Mouse (Mus musculus): ENCODE results near the gene Lrrc42. TPM values are rescaled to one million over a fixed set of nuclear protein-coding genes. Genes with fewer than 3 reads are reported as not detected.

The Lrrc42 gene
- total and polyA plus RNA-seq, 3 experiments = 8.6 to 48.9 TPM; not detected in 1

DNA sequence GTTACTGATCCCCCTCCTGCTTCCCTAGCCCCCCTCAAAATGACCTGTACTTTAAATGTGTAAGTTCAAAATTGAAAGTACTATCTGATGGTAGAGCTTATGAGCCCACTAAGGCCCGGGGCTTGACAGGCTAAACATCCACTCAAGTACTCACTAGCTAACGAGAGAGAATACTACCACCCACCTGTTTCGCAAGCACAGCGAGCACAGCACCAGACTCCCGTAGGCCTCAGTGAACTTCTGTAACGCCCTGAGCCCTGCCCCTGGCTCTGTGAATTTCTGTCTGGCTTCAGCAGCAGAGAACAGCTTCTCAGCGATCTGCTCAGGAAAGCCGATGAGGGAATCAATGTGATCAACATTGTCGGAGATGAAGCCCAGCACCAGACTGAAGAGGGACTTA is 6.2 kb downstream of the Lrrc42 start:
- TF ChIP-seq KAT2A (conservative IDR thresholded peaks at IDR 0.05; ENCODE audit: low read depth, low read length) (no peak), POLR2A (IDR thresholded peaks at IDR 0.05; ENCODE audit: control insufficient read depth in 1 of 2, insufficient read depth in 1 of 2, low read depth in 1 of 2, low read length in 2 of 2, poor library complexity in 1 of 2) (no peak), TAL1 (IDR thresholded peaks at IDR 0.05; ENCODE audit: low read length) (no peak), POLR2AphosphoS2 (IDR thresholded peaks at IDR 0.05; ENCODE audit: low read length) (no peak), SMC3 (IDR thresholded peaks at IDR 0.05; ENCODE audit: low read depth, low read length) (no peak), ELF1 (IDR thresholded peaks at IDR 0.05; ENCODE audit: low read depth, low read length) (no peak), EP300 (IDR thresholded peaks at IDR 0.05; ENCODE audit: low read depth in 1 of 2, low read length in 2 of 2) (no peak), MXI1 (IDR thresholded peaks at IDR 0.05; ENCODE audit: low read depth, low read length) (no peak), SIN3A (IDR thresholded peaks at IDR 0.05; ENCODE audit: low read length) (no peak), MAX (IDR thresholded peaks at IDR 0.05; ENCODE audit: low read length) (no peak), CHD2 (IDR thresholded peaks at IDR 0.05; ENCODE audit: low read length) (no peak)
- H3K4me3 ChIP-seq (ENCODE audit: control insufficient read depth in 1 of 2, insufficient read depth in 1 of 2, low read depth in 2 of 2, low read length in 2 of 2) = no peak overlapping the region
- peaks cover 5 to 17% of the 10 kb centered on the region in 2 experiments for H3K4me1 ChIP-seq (ENCODE audit: control insufficient read depth in 1 of 2, insufficient read depth in 2 of 2, low read length in 2 of 2)
- peaks cover 10 to 11% of the 10 kb centered on the region in 2 experiments for H3K36me3 ChIP-seq (ENCODE audit: control insufficient read depth in 1 of 2, insufficient read depth in 2 of 2, low read length in 2 of 2)
- H3K27me3 ChIP-seq (ENCODE audit: control insufficient read depth in 1 of 2, insufficient read depth in 2 of 2, low read length in 2 of 2) = no peaks in the 10 kb centered on the region
- no peak for DNase-seq (ENCODE audit: low read depth, low spot score)
- peaks cover 2% of the 10 kb centered on the region; the same call in 1 of the 2 replicates for H3K79me2 ChIP-seq (ENCODE audit: control insufficient read depth, insufficient read depth, low read length, poor library complexity)
- H3K27ac ChIP-seq (ENCODE audit: control insufficient read depth, low read depth, low read length) = no peak overlapping the region
- H3K9ac ChIP-seq (ENCODE audit: control insufficient read depth, low read depth, low read length, poor library complexity, severe bottlenecking) = no peak overlapping the region
- H3K9me3 ChIP-seq (replicated peaks; ENCODE audit: insufficient read depth, low read length) = no peaks in the 10 kb centered on the region

DNA sequence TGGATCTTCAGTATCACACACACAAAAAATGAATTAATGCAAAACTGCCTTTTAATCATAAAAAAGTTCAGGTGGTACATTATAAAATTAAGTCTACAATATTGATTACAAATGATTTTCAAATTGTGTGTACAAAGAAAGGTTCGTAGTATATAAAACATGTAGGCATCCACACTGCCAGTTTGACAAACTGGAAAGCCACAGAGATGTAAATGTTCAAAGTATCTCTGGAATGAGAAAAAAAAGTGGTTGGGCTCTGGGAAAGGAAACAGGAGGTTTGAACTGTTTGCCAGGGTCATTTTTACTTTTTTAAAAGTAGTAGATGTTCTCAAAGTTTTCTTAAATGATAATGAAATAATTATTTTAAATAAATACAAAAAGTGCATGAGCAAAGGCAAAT is 7.3 kb downstream of the Lrrc42 start:
- no peak for DNase-seq (ENCODE audit: low read depth, low spot score)

DNA sequence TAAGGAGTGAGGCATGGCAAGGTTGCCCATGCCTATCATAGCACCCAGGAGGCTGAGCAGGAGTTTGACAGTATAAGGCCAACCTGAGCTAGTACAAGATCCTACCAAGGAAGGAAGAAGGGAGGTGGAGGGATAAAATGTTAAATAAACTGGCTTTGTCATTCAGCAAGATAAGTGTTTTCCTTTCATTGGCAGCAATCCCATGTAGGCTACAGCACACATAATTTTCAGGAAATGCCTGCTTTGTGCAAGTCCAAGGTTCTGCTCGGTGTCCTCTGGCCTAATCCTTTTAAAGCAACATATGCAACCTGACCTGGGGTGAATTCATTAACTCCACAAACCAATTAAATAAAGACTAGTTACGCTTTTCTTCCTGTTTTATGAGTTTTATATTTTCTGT is 8.0 kb downstream of the Lrrc42 start:
- H3K36me3 ChIP-seq (ENCODE audit: control insufficient read depth in 1 of 2, insufficient read depth in 2 of 2, low read length in 2 of 2) = peaks cover 4 to 12% of the 10 kb centered on the region in 2 experiments
- no peaks in the 10 kb centered on the region for H3K9me3 ChIP-seq (replicated peaks; ENCODE audit: insufficient read depth, low read length)
- H3K4me1 ChIP-seq (ENCODE audit: control insufficient read depth in 1 of 2, insufficient read depth in 2 of 2, low read length in 2 of 2) = peaks cover 0 to 10% of the 10 kb centered on the region in 2 experiments
- TF ChIP-seq CHD1 (IDR thresholded peaks at IDR 0.05; ENCODE audit: low read depth, low read length) (no peak), GABPA (IDR thresholded peaks at IDR 0.05; ENCODE audit: low read depth, low read length) (no peak), E2F4 (IDR thresholded peaks at IDR 0.05; ENCODE audit: borderline replicate concordance, low read depth, low read length) (no peak), KAT2A (conservative IDR thresholded peaks at IDR 0.05; ENCODE audit: low read depth, low read length) (no peak), TBP (IDR thresholded peaks at IDR 0.05; ENCODE audit: low read depth, low read length) (no peak), MAX (IDR thresholded peaks at IDR 0.05; ENCODE audit: low read length) (no peak), CTCF (IDR thresholded peaks at IDR 0.05 in 2 of 3, conservative IDR thresholded peaks at IDR 0.05 in 1 of 3; ENCODE audit: control insufficient read depth in 1 of 3, insufficient read depth in 1 of 3, low read depth in 2 of 3, low read length in 3 of 3, poor library complexity in 1 of 3, severe bottlenecking in 1 of 3) (no peak), NELFE (IDR thresholded peaks at IDR 0.05; ENCODE audit: low read depth, low read length) (no peak), NRF1 (IDR thresholded peaks at IDR 0.05; ENCODE audit: insufficient read depth, low read depth, low read length, poor library complexity, severe bottlenecking) (no peak), RCOR1 (IDR thresholded peaks at IDR 0.05; ENCODE audit: low read depth, low read length) (no peak), JUND (IDR thresholded peaks at IDR 0.05; ENCODE audit: low read depth, low read length) (no peak), MYB (IDR thresholded peaks at IDR 0.05; ENCODE audit: low read depth, low read length) (no peak), MAZ (IDR thresholded peaks at IDR 0.05; ENCODE audit: low read depth, low read length) (no peak), USF1 (IDR thresholded peaks at IDR 0.05; ENCODE audit: low read depth, low read length) (no peak), RAD21 (IDR thresholded peaks at IDR 0.05; ENCODE audit: low read depth, low read length) (no peak)

More for the DNA sequence above, 7.3 kb downstream of the Lrrc42 start:
- Histone ChIP-seq H3K4me3 (ENCODE audit: control insufficient read depth in 1 of 2, insufficient read depth in 1 of 2, low read depth in 2 of 2, low read length in 2 of 2) (no peak overlapping the region), H3K4me1 (ENCODE audit: control insufficient read depth in 1 of 2, insufficient read depth in 2 of 2, low read length in 2 of 2) (peaks cover 2 to 11% of the 10 kb centered on the region in 2 experiments), H3K9me3 (replicated peaks; ENCODE audit: insufficient read depth, low read length) (no peaks in the 10 kb centered on the region), H3K27me3 (ENCODE audit: control insufficient read depth in 1 of 2, insufficient read depth in 2 of 2, low read length in 2 of 2) (no peaks in the 10 kb centered on the region), H3K79me2 (ENCODE audit: control insufficient read depth, insufficient read depth, low read length, poor library complexity) (peaks cover 2% of the 10 kb centered on the region; the same call in 1 of the 2 replicates), H3K9ac (ENCODE audit: control insufficient read depth, low read depth, low read length, poor library complexity, severe bottlenecking) (no peak overlapping the region), H3K27ac (ENCODE audit: control insufficient read depth, low read depth, low read length) (no peak overlapping the region), H3K36me3 (ENCODE audit: control insufficient read depth in 1 of 2, insufficient read depth in 2 of 2, low read length in 2 of 2) (peaks cover 4 to 12% of the 10 kb centered on the region in 2 experiments)
- TF ChIP-seq NRF1 (IDR thresholded peaks at IDR 0.05; ENCODE audit: insufficient read depth, low read depth, low read length, poor library complexity, severe bottlenecking) (no peak), MAX (IDR thresholded peaks at IDR 0.05; ENCODE audit: low read length) (no peak), ETS1 (IDR thresholded peaks at IDR 0.05; ENCODE audit: low read depth, low read length) (no peak), BHLHE40 (IDR thresholded peaks at IDR 0.05; ENCODE audit: borderline replicate concordance, low read depth, low read length) (no peak), ELF1 (IDR thresholded peaks at IDR 0.05; ENCODE audit: low read depth, low read length) (no peak), TAL1 (IDR thresholded peaks at IDR 0.05; ENCODE audit: low read length) (no peak), SIN3A (IDR thresholded peaks at IDR 0.05; ENCODE audit: low read length) (no peak), UBTF (IDR thresholded peaks at IDR 0.05; ENCODE audit: borderline replicate concordance, insufficient read depth, low read depth, low read length) (no peak), USF1 (IDR thresholded peaks at IDR 0.05; ENCODE audit: low read depth, low read length) (no peak), SMC3 (IDR thresholded peaks at IDR 0.05; ENCODE audit: low read depth, low read length) (no peak), ZMIZ1 (IDR thresholded peaks at IDR 0.05; ENCODE audit: low read depth, low read length) (no peak), KAT2A (conservative IDR thresholded peaks at IDR 0.05; ENCODE audit: low read depth, low read length) (no peak)

More for the DNA sequence above, 8.0 kb downstream of the Lrrc42 start:
- Histone ChIP-seq H3K27me3 (ENCODE audit: control insufficient read depth in 1 of 2, insufficient read depth in 2 of 2, low read length in 2 of 2) (no peaks in the 10 kb centered on the region), H3K9ac (ENCODE audit: control insufficient read depth, low read depth, low read length, poor library complexity, severe bottlenecking) (no peak overlapping the region), H3K27ac (ENCODE audit: control insufficient read depth, low read depth, low read length) (no peak overlapping the region), H3K4me3 (ENCODE audit: control insufficient read depth in 1 of 2, insufficient read depth in 1 of 2, low read depth in 2 of 2, low read length in 2 of 2) (no peak overlapping the region), H3K79me2 (ENCODE audit: control insufficient read depth, insufficient read depth, low read length, poor library complexity) (peaks cover 2% of the 10 kb centered on the region; the same call in 1 of the 2 replicates)
- peak; percentile 21 for DNase-seq (ENCODE audit: low read depth, low spot score)

Measured in MEL (cell line).